In the genomic region with DNA sequence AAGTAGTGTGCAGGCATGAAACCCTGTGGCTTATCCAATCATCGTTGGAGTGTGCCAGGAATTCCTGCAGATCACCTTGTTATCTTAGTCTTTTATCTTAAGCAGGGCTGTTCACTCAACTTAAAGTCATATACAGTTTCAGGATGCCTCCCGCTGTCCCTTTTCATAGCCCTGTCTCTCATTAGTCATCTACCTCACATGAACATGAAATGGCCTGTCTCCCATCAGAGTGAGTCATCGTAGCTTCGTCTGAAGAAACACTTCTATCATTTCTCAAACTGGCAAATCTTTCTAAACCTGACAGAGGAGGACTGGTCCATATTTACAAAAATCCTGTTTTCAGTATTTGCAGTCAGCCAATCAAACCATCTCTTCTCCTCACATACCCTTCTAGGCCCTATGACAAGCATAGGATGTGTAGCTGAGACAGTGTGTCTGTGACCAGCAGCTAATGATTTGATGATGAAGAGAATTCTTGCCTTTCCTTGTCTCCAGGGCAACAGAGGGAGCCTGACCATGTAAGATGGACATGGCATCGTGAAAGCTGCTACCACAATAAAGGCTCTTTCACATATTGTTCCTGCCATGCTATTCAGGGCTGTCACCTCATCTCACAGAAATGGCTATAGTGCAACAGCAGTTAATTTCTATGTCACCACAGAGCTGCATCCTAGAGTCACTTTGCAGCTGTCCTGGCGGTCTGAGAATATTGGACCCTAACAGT, we compare ENCODE assay signal across 22 mouse cellular contexts.
DNase-seq lines count a peak whose midpoint lies in the region; ATAC-seq lines count a peak whose summit lies in the region.
"Had no signal": no experiment of that assay in that cellular context is flagged by ENCODE, and none has a peak within 500 bp of the region (broad histone marks: within the 10 kb centered on the region; RNA-seq: fewer than 3 reads in every experiment).

No protein-coding gene starts in this region.

- no peak overlapping the region for H3K4me2 ChIP-seq in hindbrain, embryonic 14.5 days (replicated peaks)
- H3K4me2 ChIP-seq in midbrain, embryonic 14.5 days (ENCODE audit: low read length): no peak overlapping the region
- H3K4me2 ChIP-seq: embryonic facial prominence, embryonic 12.5 days; heart, embryonic 13.5 days; limb, embryonic 15.5 days; liver, embryonic 15.5 days had no signal

- peak overlapping the region; percentile 8; the same call in 1 of the 2 replicates for H3K27ac ChIP-seq in hindbrain, embryonic 10.5 days
- no peak overlapping the region for H3K27ac ChIP-seq in hindbrain, embryonic 14.5 days
- 0 out of 2 replicates have a peak overlapping the region, but pooled peaks have one; percentile 9 for H3K27ac ChIP-seq in midbrain, embryonic 14.5 days (replicated peaks; ENCODE audit: low read depth, low read length)
- H3K27ac ChIP-seq: embryonic facial prominence, embryonic 12.5 days; heart, embryonic 13.5 days; limb, embryonic 15.5 days; liver, embryonic 15.5 days had no signal

- H3K36me3 ChIP-seq in hindbrain, embryonic 10.5 days: no peaks in the 10 kb centered on the region
- H3K36me3 ChIP-seq in hindbrain, embryonic 14.5 days (replicated peaks; ENCODE audit: control insufficient read depth, insufficient read depth): no peaks in the 10 kb centered on the region
- no peaks in the 10 kb centered on the region for H3K36me3 ChIP-seq in midbrain, embryonic 14.5 days (ENCODE audit: control insufficient read depth, insufficient read depth, low read length)
- H3K36me3 ChIP-seq: embryonic facial prominence, embryonic 12.5 days; heart, embryonic 13.5 days; limb, embryonic 15.5 days; liver, embryonic 15.5 days had no signal

- H3K4me1 ChIP-seq in hindbrain, embryonic 10.5 days (replicated peaks): peaks cover 19% of the 10 kb centered on the region
- H3K4me1 ChIP-seq in hindbrain, embryonic 14.5 days (replicated peaks; ENCODE audit: control insufficient read depth, insufficient read depth, low read length): no peaks in the 10 kb centered on the region
- no peaks in the 10 kb centered on the region for H3K4me1 ChIP-seq in midbrain, embryonic 14.5 days (ENCODE audit: control insufficient read depth, insufficient read depth, low read length)
- H3K4me1 ChIP-seq: embryonic facial prominence, embryonic 12.5 days; heart, embryonic 13.5 days; limb, embryonic 15.5 days; liver, embryonic 15.5 days had no signal

- WGBS in hindbrain, embryonic 10.5 days: 62% methylated on average over 6 of the region's 6 CpGs
- WGBS in hindbrain, embryonic 14.5 days: 56% methylated on average over 6 of the region's 6 CpGs
- WGBS in midbrain, embryonic 14.5 days: 59% methylated on average over 6 of the region's 6 CpGs

- H3K9me3 ChIP-seq in hindbrain, embryonic 10.5 days: no peaks in the 10 kb centered on the region
- no peaks in the 10 kb centered on the region for H3K9me3 ChIP-seq in hindbrain, embryonic 14.5 days (ENCODE audit: control insufficient read depth, low read length)
- no peaks in the 10 kb centered on the region for H3K9me3 ChIP-seq in midbrain, embryonic 14.5 days (ENCODE audit: control insufficient read depth, low read length)
- H3K9me3 ChIP-seq: embryonic facial prominence, embryonic 12.5 days; heart, embryonic 13.5 days; limb, embryonic 15.5 days; liver, embryonic 15.5 days had no signal

- H3K4me3 ChIP-seq in hindbrain, embryonic 10.5 days: no peak overlapping the region
- no peak overlapping the region for H3K4me3 ChIP-seq in hindbrain, embryonic 14.5 days (replicated peaks; ENCODE audit: low read length)
- no peak overlapping the region for H3K4me3 ChIP-seq in midbrain, embryonic 14.5 days (replicated peaks; ENCODE audit: low read depth, low read length)
- H3K4me3 ChIP-seq: embryonic facial prominence, embryonic 12.5 days; erythroblast, embryonic 14.5 days; heart, embryonic 13.5 days; limb, embryonic 15.5 days; liver, embryonic 15.5 days had no signal

- H3K27me3 ChIP-seq in hindbrain, embryonic 10.5 days (ENCODE audit: insufficient read depth, poor library complexity, severe bottlenecking): no peaks in the 10 kb centered on the region
- no peaks in the 10 kb centered on the region for H3K27me3 ChIP-seq in hindbrain, embryonic 14.5 days (ENCODE audit: control insufficient read depth, insufficient read depth, low read length)
- H3K27me3 ChIP-seq in midbrain, embryonic 14.5 days (ENCODE audit: control insufficient read depth, insufficient read depth, low read length): no peaks in the 10 kb centered on the region
- H3K27me3 ChIP-seq: embryonic facial prominence, embryonic 12.5 days; heart, embryonic 13.5 days; limb, embryonic 15.5 days; liver, embryonic 15.5 days had no signal

- peak; percentile 29 for DNase-seq in hindbrain, embryonic 10.5 days (ENCODE audit: low spot score)
- no peak for DNase-seq in hindbrain, embryonic 14.5 days (ENCODE audit: low spot score)
- peak; percentile 65 for DNase-seq in 3T3-L1 (ENCODE audit: low read depth, low spot score)
- peak; percentile 27 for DNase-seq in brain, adult 2 months (ENCODE audit: low read depth, low spot score)
- DNase-seq in midbrain, embryonic 14.5 days: no peak
- no peak for DNase-seq in spleen, postnatal 14 days (ENCODE audit: low spot score in 2 of 2)
- DNase-seq in right cerebral cortex, adult 2 months (ENCODE audit: low spot score in 2 of 2): no peak
- DNase-seq: adrenal gland, adult 2 months; B cell, adult 2 months; cerebellum, postnatal 10 days; gastrocnemius, postnatal 14 days; heart, adult 18-20 months; kidney, adult 8-10 months; kidney, postnatal 25 days; thymus, postnatal 4 days had no signal

- H3K9ac ChIP-seq in hindbrain, embryonic 14.5 days: no peak overlapping the region
- H3K9ac ChIP-seq in midbrain, embryonic 14.5 days (replicated peaks; ENCODE audit: low read length): no peak overlapping the region
- H3K9ac ChIP-seq: embryonic facial prominence, embryonic 12.5 days; heart, embryonic 13.5 days; limb, embryonic 15.5 days; liver, embryonic 15.5 days had no signal

- no peak for ATAC-seq in hindbrain, embryonic 14.5 days (ENCODE audit: low FRiP score)
- no peak for ATAC-seq in midbrain, embryonic 14.5 days (ENCODE audit: low FRiP score, low TSS enrichment)
- ATAC-seq: forebrain, embryonic 14.5 days; inflammation-experienced regulatory T-cells, adult 6 months had no signal

Comparison
In these comparisons a context has a peak if more than half of its experiments do, and no peak if none do; other contexts are left out.
1. DNase-seq: peak in hindbrain, embryonic 10.5 days (single experiment), 3T3-L1 (single experiment) and brain, adult 2 months (single experiment); none in hindbrain, embryonic 14.5 days (single experiment), midbrain, embryonic 14.5 days (single experiment), spleen, postnatal 14 days (0 of 2) and right cerebral cortex, adult 2 months (0 of 2).